ENCODE assay signal across 8 mouse cellular contexts in the genomic region with DNA sequence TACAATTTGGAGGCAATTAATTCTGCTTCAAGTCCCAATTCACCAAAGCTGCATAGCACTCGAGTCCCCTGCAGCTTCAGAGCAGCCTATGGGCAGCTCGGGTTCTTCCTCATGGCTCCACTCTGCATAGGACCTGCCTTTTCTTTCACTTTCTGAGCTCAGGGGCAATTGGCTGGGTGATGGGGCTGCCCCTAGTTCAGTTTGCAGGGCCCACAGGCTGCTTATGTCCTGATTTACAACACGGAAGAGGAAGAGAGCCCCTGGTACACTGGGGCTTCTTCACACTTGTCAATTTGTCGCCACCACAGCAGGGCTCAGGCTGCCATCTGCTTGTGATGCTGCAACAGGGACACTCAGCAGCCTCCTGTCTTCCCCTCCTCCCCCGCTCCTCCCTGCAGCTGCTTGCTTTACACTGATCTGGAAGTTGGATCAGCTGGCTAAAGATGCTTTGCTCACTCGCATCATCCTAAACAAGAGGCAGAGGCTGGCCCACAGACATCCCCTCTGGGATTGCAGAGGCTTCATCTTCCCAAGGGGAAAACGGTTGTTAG. TPM values are rescaled to one million over a fixed set of nuclear protein-coding genes. Genes with fewer than 3 reads are reported as not detected.
A peak's percentile ranks its signal among the peaks of the same experiment; 100 is the strongest.
DNase-seq lines count a peak whose midpoint lies in the region; ATAC-seq lines count a peak whose summit lies in the region.

No protein-coding gene starts in this region.

- peaks cover 19% of the 10 kb centered on the region; the same call in 1 of the 2 replicates for H3K27me3 ChIP-seq in heart, embryonic 13.5 days (replicated peaks)
- H3K27me3 ChIP-seq in midbrain, embryonic 16.5 days (ENCODE audit: control insufficient read depth, insufficient read depth, low read depth, low read length): no peaks in the 10 kb centered on the region

- intact Hi-C loops in gastrocnemius, postnatal 36 days (cut with DNase I): no loop called here

- H3K36me3 ChIP-seq in heart, embryonic 13.5 days: no peaks in the 10 kb centered on the region
- no peaks in the 10 kb centered on the region for H3K36me3 ChIP-seq in midbrain, embryonic 16.5 days (ENCODE audit: control insufficient read depth, insufficient read depth, low read length)

- peaks cover 16% of the 10 kb centered on the region for H3K4me1 ChIP-seq in heart, embryonic 13.5 days
- H3K4me1 ChIP-seq in midbrain, embryonic 16.5 days (ENCODE audit: control insufficient read depth, insufficient read depth, low read length): peaks cover 20% of the 10 kb centered on the region

- 10% methylated on average over 7 of the region's 7 CpGs for WGBS in heart, embryonic 13.5 days
- 3% methylated on average over 7 of the region's 7 CpGs for WGBS in midbrain, embryonic 16.5 days

- H3K4me3 ChIP-seq in heart, embryonic 13.5 days: peak overlapping the region; percentile 27
- H3K4me3 ChIP-seq in midbrain, embryonic 16.5 days (ENCODE audit: low read depth, low read length): no peak overlapping the region

- peak overlapping the region; percentile 20; the same call in 1 of the 2 replicates for H3K9ac ChIP-seq in heart, embryonic 13.5 days
- H3K9ac ChIP-seq in midbrain, embryonic 16.5 days (ENCODE audit: low read depth, low read length): peak overlapping the region; percentile 26

- H3K4me2 ChIP-seq in heart, embryonic 13.5 days: peak overlapping the region; percentile 58
- peak overlapping the region; percentile 47 for H3K4me2 ChIP-seq in midbrain, embryonic 16.5 days (ENCODE audit: low read length)

- H3K9me3 ChIP-seq in heart, embryonic 13.5 days: no peaks in the 10 kb centered on the region
- 0 out of 2 replicates have a peak, but pooled peaks cover 2% of the 10 kb centered on the region for H3K9me3 ChIP-seq in midbrain, embryonic 16.5 days (replicated peaks; ENCODE audit: control insufficient read depth, low read length, poor library complexity, severe bottlenecking)

- peak; percentile 24 for DNase-seq in kidney, postnatal 10 days
- no peak for DNase-seq in kidney, postnatal 36 days
- DNase-seq in embryo, embryonic 11.5 days (ENCODE audit: low read depth, low spot score): peak; percentile 13
- peak; percentile 38 to 56 for DNase-seq in layer of hippocampus, postnatal 10 days (ENCODE audit: low spot score in 2 of 2)
- DNase-seq in thymus, postnatal 25 days: peak; percentile 5
- DNase-seq in gastrocnemius, postnatal 36 days: no peak

- no peak overlapping the region for H3K27ac ChIP-seq in heart, embryonic 13.5 days (replicated peaks)
- H3K27ac ChIP-seq in midbrain, embryonic 16.5 days (ENCODE audit: low read length): peak overlapping the region; percentile 63

- no peak for ATAC-seq in heart, embryonic 13.5 days (ENCODE audit: extremely low read depth, insufficient number of reproducible peaks, low FRiP score, low TSS enrichment)
- peak; percentile 86 for ATAC-seq in midbrain, embryonic 16.5 days

RNA-seq across cellular contexts. Expression of gene Hs3st3a1, which starts 38.7 kb away (rescaled TPM):
- polyA plus RNA-seq in heart, embryonic 13.5 days (2015; fragmentation: Nextera tagmentation; extraction: Ambion mirVana): 0.25 and 0.35 TPM in 2 replicates
- total RNA-seq in layer of hippocampus, postnatal 10 days (2021): under 1 TPM; 0.18 to 0.27 TPM
- polyA plus RNA-seq in midbrain, embryonic 16.5 days (2015; fragmentation: Nextera tagmentation; extraction: Ambion mirVana): 0.67 and 1.6 TPM in 2 replicates
- under 1 TPM; 0.35 to 0.54 TPM for total RNA-seq in gastrocnemius, postnatal 36 days (2021)

RNA-seq across cellular contexts. Expression of gene F930015N05Rik, which starts 40.0 kb away (rescaled TPM):
- polyA plus RNA-seq in heart, embryonic 13.5 days (2015; fragmentation: Nextera tagmentation; extraction: Ambion mirVana): 0.19 TPM in 1 of 2 replicates, not detected in the other
- total RNA-seq in layer of hippocampus, postnatal 10 days (2021): under 1 TPM in 1 of 2 experiments, not detected in 1; 0.32 TPM
- polyA plus RNA-seq in midbrain, embryonic 16.5 days (2015; fragmentation: Nextera tagmentation; extraction: Ambion mirVana): 0.85 and 1.2 TPM in 2 replicates
- total RNA-seq in gastrocnemius, postnatal 36 days (2021): not detected

Comparison
In these comparisons a context has a peak if more than half of its experiments do, and no peak if none do; other contexts are left out.
1. DNase-seq: peak in kidney, postnatal 10 days (single experiment), embryo, embryonic 11.5 days (single experiment), layer of hippocampus, postnatal 10 days (2 of 2) and thymus, postnatal 25 days (single experiment); none in kidney, postnatal 36 days (0 of 2) and gastrocnemius, postnatal 36 days (0 of 2).